Mouse (Mus musculus) erythroid progenitor cell, adult 5-6 weeks (primary cell): ENCODE data around the gene Tbxas1. TPM values are rescaled to one million over a fixed set of nuclear protein-coding genes. Genes with fewer than 3 reads are reported as not detected.
A peak's percentile ranks its signal among the peaks of the same experiment; 100 is the strongest.

Experiments used
- ATAC-seq: replicated peaks from 2 replicates; pipeline ENCODE4 v1.8.0; 2016; ENCODE audit warnings: moderate number of reproducible peaks, mild to moderate bottlenecking, moderate TSS enrichment, inconsistent platforms; ENCODE audit not compliant: poor library complexity, low FRiP score, severe bottlenecking
- total RNA-seq, 2 experiments: library from RNA; stranded (forward) in 1 of 2; stranded (reverse) in 1 of 2; fragments of 150-400 nt in 1 of 2; fragments of 186-747, 209-891 nt in 1 of 2; gene quantifications; 2 replicates each; pipeline versions ENCODE4 v1.2.3 to v1.2.4; 2015 to 2017; ENCODE audit warnings: low replicate concordance in 2 of 2

Tbxas1 gene
- total RNA-seq, 2 experiments from 2014 or later, result 18.6 to 18.9 TPM

GRCm38 (mm10) chr6:38850715-38851259 lies 24.4 kb upstream of the Tbxas1 start:
- no peak for ATAC-seq

DNA sequence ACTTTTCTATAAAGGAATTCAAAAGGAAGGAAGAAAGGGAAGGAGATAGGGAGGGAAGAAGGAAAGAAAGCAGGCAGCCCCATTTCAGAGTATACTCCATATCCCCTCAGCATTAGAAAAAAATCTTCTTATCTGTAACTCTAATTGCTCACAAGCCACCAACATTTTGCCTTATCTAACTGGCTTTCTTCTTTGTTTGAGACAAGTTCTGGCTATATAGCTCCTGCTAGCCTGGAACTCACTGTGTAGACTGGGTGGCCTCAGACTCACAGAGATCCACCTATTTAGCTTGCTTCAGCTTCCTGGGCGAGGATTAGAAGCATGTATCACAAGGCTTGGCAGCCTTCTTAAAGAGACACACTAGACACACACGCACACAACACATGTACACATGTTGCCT lies 23.5 kb upstream of the Tbxas1 start:
- ATAC-seq, result no peak

- no peak for ATAC-seq
These were observed 21.6 kb upstream of the Tbxas1 start for GRCm38 (mm10) chr6:38853561-38853992.

- no peak for ATAC-seq
These were observed 15.4 kb upstream of the Tbxas1 start for GRCm38 (mm10) chr6:38859819-38860218.

DNA sequence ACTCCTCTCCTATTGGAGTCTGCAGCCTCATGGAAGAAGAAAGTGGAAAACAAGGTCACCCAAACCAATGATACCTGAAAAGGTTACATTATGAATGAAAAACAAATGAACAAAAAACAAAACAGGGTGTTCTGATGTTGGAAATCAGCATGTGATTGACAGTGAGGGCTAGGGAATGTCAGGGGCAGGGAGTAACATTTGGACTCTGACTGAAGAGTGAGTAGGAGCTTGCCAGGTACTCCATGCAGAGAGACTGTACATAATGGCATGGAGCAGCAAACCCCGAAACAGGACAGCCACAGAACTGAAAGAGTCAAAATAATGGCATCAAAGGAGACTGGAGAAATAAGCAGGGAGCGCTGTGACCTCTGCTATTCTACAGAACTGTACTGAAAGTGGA lies 14.9 kb upstream of the Tbxas1 start:
- ATAC-seq, result no peak

DNA sequence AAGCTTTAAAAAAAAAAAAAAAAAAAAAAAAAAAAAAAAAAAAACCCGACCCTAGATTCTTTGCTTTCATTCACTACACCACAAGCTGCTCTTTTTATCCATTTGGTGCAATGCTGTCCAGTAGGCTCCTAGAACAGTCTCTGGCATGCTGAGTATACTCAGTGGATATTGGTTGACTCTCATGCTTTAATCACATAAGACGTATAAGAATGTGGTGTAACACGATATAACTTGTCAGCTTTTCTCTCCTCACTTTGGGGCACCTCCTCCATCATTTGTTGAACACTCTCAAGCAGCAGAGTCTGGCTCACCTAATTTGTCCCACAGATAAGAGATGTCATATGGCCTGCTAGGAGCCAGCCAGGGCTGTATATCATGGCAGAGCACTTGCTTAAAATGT lies 11.6 kb upstream of the Tbxas1 start:
- ATAC-seq, result 0 out of 2 replicates have a peak, but pooled peaks have one; percentile 31

- no peak for ATAC-seq
These were observed 9.4 kb upstream of the Tbxas1 start for GRCm38 (mm10) chr6:38865805-38866204.

GRCm38 (mm10) chr6:38866357-38866756 lies 8.8 kb upstream of the Tbxas1 start:
- ATAC-seq, result no peak

GRCm38 (mm10) chr6:38866761-38867160 lies 8.4 kb upstream of the Tbxas1 start:
- ATAC-seq, result no peak

DNA sequence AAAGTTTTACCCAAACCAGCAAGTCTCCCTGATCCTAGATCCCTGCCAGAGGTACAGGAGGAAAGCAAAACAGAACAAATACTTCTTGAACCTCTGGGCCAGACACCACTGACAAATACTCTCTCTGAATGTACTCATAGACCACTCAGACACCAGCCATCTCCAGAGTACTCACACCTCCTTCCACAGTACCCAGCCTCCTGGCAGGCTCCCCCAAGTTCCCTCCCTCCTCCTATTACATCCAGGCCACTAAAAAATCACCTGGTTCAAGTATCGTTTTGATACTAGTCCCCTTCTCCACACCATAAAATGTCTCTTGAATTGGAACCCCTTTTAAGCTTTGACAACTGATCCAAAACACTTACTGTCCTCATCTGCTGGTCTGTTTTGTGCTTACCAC lies 7.9 kb upstream of the Tbxas1 start:
- no peak for ATAC-seq

- no peak for ATAC-seq
These were observed 6.2 kb upstream of the Tbxas1 start for GRCm38 (mm10) chr6:38868974-38869373.

GRCm38 (mm10) chr6:38870070-38870469 lies 5.1 kb upstream of the Tbxas1 start:
- no peak for ATAC-seq

DNA sequence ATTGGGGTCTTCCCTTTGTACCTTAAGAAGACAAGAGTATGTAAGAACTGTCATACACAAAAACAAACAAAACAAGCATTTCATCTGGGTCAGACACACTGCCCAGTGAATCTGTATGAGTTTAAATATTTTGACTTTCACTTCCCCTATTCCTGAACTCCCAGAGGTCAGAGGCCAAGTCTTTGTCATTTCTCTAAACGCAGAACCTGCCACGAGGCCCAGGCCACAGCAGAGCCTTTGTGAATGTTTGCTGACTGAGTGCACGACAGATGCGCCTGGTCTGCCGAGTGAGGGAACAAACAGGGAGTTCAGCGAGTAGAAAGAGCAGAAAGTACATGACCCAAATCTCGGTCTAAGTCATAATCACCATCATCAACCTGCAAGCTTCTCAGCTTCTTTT lies 4.2 kb upstream of the Tbxas1 start:
- no peak for ATAC-seq

DNA sequence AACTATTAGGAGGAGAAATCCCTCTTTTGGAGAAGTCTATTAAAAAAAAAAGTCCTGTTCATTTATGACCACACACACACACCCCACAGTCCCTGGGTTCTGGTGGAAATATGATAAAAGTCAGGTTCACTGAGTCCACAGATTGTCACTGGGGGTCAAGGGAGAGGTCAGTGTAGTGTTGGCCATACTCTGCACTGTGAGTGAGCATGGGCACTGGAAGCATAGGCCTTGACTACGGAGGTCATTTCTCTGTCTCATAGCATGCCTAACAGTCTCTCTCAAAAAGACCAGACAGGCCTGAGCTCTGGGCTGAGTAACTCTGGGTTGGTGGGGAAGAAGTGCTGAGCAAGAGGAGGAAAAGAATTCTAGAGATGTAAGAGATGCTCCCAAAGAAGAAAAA lies 1.9 kb upstream of the Tbxas1 start:
- no peak for ATAC-seq

- peak; percentile 63 for ATAC-seq
These were observed 1.2 kb upstream of the Tbxas1 start for GRCm38 (mm10) chr6:38874035-38874434.

DNA sequence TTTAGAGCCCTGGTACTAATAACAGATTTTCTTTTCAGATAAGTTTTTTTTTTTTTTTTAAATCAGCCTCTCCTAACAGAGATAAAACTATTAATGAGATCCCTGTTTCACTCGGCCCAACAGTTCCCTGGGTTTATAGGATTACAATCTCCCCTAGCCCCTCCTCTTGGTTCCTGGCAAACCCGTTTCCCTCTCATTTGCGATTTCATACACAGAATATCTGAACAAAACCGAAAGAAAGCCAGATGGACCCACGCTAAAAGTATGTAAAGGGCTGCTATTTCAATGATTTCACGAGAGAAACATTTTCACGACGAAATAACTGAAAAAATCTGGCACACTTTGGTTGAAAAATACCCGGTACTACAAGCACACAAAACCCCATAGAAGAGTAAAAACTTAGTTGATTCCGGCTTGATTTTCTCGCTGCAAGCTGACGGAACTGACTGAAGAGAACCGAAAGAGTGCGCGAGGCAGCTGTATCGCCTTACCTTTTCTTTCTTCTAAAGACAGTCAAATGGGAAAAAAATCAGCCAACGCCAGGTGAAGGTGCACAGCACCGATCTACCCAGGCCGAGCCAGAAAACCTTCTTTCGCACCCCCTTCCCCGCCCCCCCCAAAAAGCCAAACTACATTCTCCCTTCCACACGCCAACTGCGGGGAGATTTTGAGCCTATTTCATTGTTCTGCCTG lies 493 bp upstream of the Tbxas1 start:
- peak; percentile 41 for ATAC-seq

GRCm38 (mm10) chr6:38876071-38876911 lies 1.1 kb downstream of the Tbxas1 start, which contains the start of gene Hipk2:
Gene Hipk2 (minus strand): TSS chr6:38876165.
- ATAC-seq, result peak; percentile 68

GRCm38 (mm10) chr6:38877674-38878073 lies 2.5 kb downstream of the Tbxas1 start:
- no peak for ATAC-seq

- no peak for ATAC-seq
These were observed 6.3 kb downstream of the Tbxas1 start for GRCm38 (mm10) chr6:38881468-38881867.

- no peak for ATAC-seq
These were observed 6.8 kb downstream of the Tbxas1 start for GRCm38 (mm10) chr6:38881975-38882374.

DNA sequence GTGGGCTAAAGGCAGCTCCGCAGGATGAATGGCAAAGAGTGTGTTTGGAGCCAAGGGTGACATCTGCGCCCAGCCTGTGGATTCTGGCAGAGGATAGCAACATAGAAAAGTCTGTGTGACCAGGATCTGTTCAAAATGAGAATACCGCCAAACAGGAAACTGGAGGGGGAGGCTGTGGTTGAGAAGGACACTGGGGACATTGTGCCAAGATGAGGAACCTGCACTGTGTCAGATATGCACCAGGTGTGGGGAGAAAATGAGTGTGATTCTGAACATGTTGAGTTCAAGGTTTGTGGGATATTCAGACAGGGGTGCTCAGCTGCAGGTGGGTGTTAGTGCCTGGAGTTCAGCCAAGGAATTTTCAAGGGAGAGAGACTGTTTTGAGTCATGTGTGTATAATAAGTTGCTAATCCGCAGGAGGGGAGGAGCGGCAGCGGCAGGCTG lies 7.5 kb downstream of the Tbxas1 start:
- no peak for ATAC-seq
